ENCODE assay signal across 17 mouse cellular contexts in genomic region chr17:30240659-30241058, GRCm38 (mm10).
DNase-seq lines count a peak whose midpoint lies in the region; ATAC-seq and TF ChIP-seq lines count a peak whose summit lies in the region.
"Had no signal": no experiment of that assay in that cellular context is flagged by ENCODE, and none has a peak within 500 bp of the region (broad histone marks: within the 10 kb centered on the region; RNA-seq: fewer than 3 reads in every experiment).

No protein-coding gene starts in this region.

- no peak for TF ChIP-seq CTCF in lung, postnatal 0 days (IDR thresholded peaks at IDR 0.05)

- TF ChIP-seq EP300 in lung, postnatal 0 days (IDR thresholded peaks at IDR 0.05): no peak

- H3K4me3 ChIP-seq in lung, postnatal 0 days (ENCODE audit: low read depth, low read length): no peak overlapping the region
- H3K4me3 ChIP-seq: embryonic facial prominence, embryonic 13.5 days; forebrain, embryonic 10.5 days; intestine, embryonic 15.5 days had no signal

- 80% methylated on average over 4 of the region's 4 CpGs for WGBS in lung, postnatal 0 days

- peak; percentile 86 for DNase-seq in gastrocnemius, adult 18-20 months (ENCODE audit: low spot score)
- DNase-seq in gastrocnemius, postnatal 4 days (ENCODE audit: low spot score in 2 of 2): no peak
- peak; percentile 54 for DNase-seq in left cerebral cortex, postnatal 4 days
- no peak for DNase-seq in left cerebral cortex, adult 8-10 months (ENCODE audit: low spot score in 2 of 2)
- DNase-seq in cerebellum, postnatal 14 days: peak; percentile 56 to 67
- DNase-seq in ovary, postnatal 36 days (ENCODE audit: low spot score): no peak
- DNase-seq in lung, postnatal 0 days (ENCODE audit: low spot score): no peak
- DNase-seq in left cerebral cortex, postnatal 14 days (ENCODE audit: low spot score in 2 of 2): no peak
- DNase-seq: kidney, postnatal 10 days; lung, postnatal 10 days; right cerebral cortex, adult 18-20 months; thymus, postnatal 25 days had no signal

- no peaks in the 10 kb centered on the region for H3K27me3 ChIP-seq in lung, postnatal 0 days (replicated peaks; ENCODE audit: insufficient read depth, low read length)
- H3K27me3 ChIP-seq: embryonic facial prominence, embryonic 13.5 days; intestine, embryonic 15.5 days had no signal

- no peak overlapping the region for H3K4me2 ChIP-seq in lung, postnatal 0 days (replicated peaks; ENCODE audit: low read depth, low read length)
- H3K4me2 ChIP-seq: embryonic facial prominence, embryonic 13.5 days; intestine, embryonic 15.5 days had no signal

- H3K36me3 ChIP-seq in lung, postnatal 0 days (ENCODE audit: insufficient read depth, low read length): no peaks in the 10 kb centered on the region
- H3K36me3 ChIP-seq: embryonic facial prominence, embryonic 13.5 days; forebrain, embryonic 10.5 days; intestine, embryonic 15.5 days had no signal

- peaks cover 16% of the 10 kb centered on the region for H3K4me1 ChIP-seq in lung, postnatal 0 days (ENCODE audit: insufficient read depth, low read depth, low read length)

- no peaks in the 10 kb centered on the region for H3K9me3 ChIP-seq in lung, postnatal 0 days (ENCODE audit: low read length)
- H3K9me3 ChIP-seq: embryonic facial prominence, embryonic 13.5 days; forebrain, embryonic 10.5 days; intestine, embryonic 15.5 days had no signal

- no peak overlapping the region for H3K27ac ChIP-seq in lung, postnatal 0 days (ENCODE audit: low read length)
- H3K27ac ChIP-seq: embryonic facial prominence, embryonic 13.5 days; forebrain, embryonic 10.5 days; intestine, embryonic 15.5 days; liver, embryonic 14.5 days; stomach, postnatal 0 days had no signal

- no peak overlapping the region for H3K9ac ChIP-seq in lung, postnatal 0 days (replicated peaks; ENCODE audit: low read depth)
- H3K9ac ChIP-seq: embryonic facial prominence, embryonic 13.5 days; intestine, embryonic 15.5 days; liver, embryonic 14.5 days had no signal

- intact Hi-C loops in left cerebral cortex, postnatal 4 days (cut with DNase I): no loop called here
- intact Hi-C loops in left cerebral cortex, postnatal 14 days (cut with DNase I): no loop called here

- no peak for ATAC-seq in lung, postnatal 0 days
- ATAC-seq: intestine, embryonic 15.5 days had no signal

Comparison
In these comparisons a context has a peak if more than half of its experiments do, and no peak if none do; other contexts are left out.
1. DNase-seq: peak in gastrocnemius, adult 18-20 months (single experiment), left cerebral cortex, postnatal 4 days (single experiment) and cerebellum, postnatal 14 days (2 of 2); none in gastrocnemius, postnatal 4 days (0 of 2), left cerebral cortex, adult 8-10 months (0 of 2), ovary, postnatal 36 days (single experiment), lung, postnatal 0 days (single experiment) and left cerebral cortex, postnatal 14 days (0 of 2).